Mouse (Mus musculus) liver, postnatal 0 days (tissue): ENCODE results near the gene Prorsd1. TPM values are rescaled to one million over a fixed set of nuclear protein-coding genes. Genes with fewer than 3 reads are reported as not detected.

Experiments
- ATAC-seq: fragments of 200-750 bp; cut with Nextera tagmentation; 2 replicates; pipeline ENCODE4 v1.8.0; 2017; ENCODE audit warnings: mild to moderate bottlenecking, moderate library complexity
- DNase-seq: peaks from one replicate; pipeline ENCODE4 v3.0.0-alpha.2; 2016
- H3K27ac ChIP-seq: fragments of 300-500 bp; sonication (generic); 2 replicates; pipeline ENCODE4 v1.5.1; 2014; ENCODE audit warnings: antibody characterized with exemption, moderate library complexity, mild to moderate bottlenecking, low read depth
- H3K27me3 ChIP-seq: fragments of 300-500 bp; sonication (generic); 2 replicates; pipeline ENCODE4 v1.6.1; 2014; ENCODE audit warnings: low read length, control low read depth, mixed read lengths; ENCODE audit not compliant: insufficient read depth
- H3K36me3 ChIP-seq: fragments of 300-500 bp; sonication (generic); replicated peaks from 2 replicates; pipeline ENCODE4 v1.6.1; 2014; ENCODE audit warnings: mild to moderate bottlenecking, control low read depth, low read length, moderate library complexity, mixed read lengths; ENCODE audit not compliant: insufficient read depth
- H3K4me1 ChIP-seq: fragments of 300-500 bp; sonication (generic); 2 replicates; pipeline ENCODE4 v1.6.1; 2014; ENCODE audit warnings: antibody characterized with exemption, mild to moderate bottlenecking, control low read depth; ENCODE audit not compliant: insufficient read depth
- H3K4me2 ChIP-seq: fragments of 300-500 bp; sonication (generic); 2 replicates; pipeline ENCODE4 v1.6.1; 2014; ENCODE audit warnings: low read depth, mild to moderate bottlenecking, low read length, moderate library complexity, mixed read lengths
- H3K4me3 ChIP-seq: fragments of 300-500 bp; sonication (generic); 2 replicates; pipeline ENCODE4 v1.5.1; 2014; ENCODE audit warnings: low read depth, low read length
- H3K9ac ChIP-seq: fragments of 300-500 bp; sonication (generic); replicated peaks from 2 replicates; pipeline ENCODE4 v1.6.1; 2014; ENCODE audit warnings: mild to moderate bottlenecking, moderate library complexity
- H3K9me3 ChIP-seq: fragments of 300-500 bp; sonication (generic); 2 replicates; pipeline ENCODE4 v1.6.1; 2016; ENCODE audit warnings: mild to moderate bottlenecking, control low read depth, low read length, mixed read lengths
- CTCF ChIP-seq: sonication (generic); IDR thresholded peaks from 2 replicates; pipeline ENCODE4 v1.5.1; 2016; ENCODE audit warnings: antibody characterized with exemption, low read depth
- EP300 ChIP-seq: IDR thresholded peaks from 2 replicates; pipeline ENCODE4 v1.6.1; 2016; ENCODE audit warnings: antibody characterized with exemption, low read depth, mild to moderate bottlenecking
- WGBS: fragments of 180-500 bp; shearing (Covaris S2); extraction: QIAGEN DNeasy Blood & Tissue Kit; methylation state at CpG from one replicate; pipeline ENCODE4 v1.1.7; 2014; ENCODE audit not compliant: insufficient replicate concordance; 5-methylcytosine and 5-hydroxymethylcytosine counted together
- polyA plus RNA-seq: library from polyadenylated mRNA; unstranded; fragments of >200 nt; fragmentation: Nextera tagmentation; extraction: Ambion mirVana; gene quantifications from 2 replicates; pipeline ENCODE4 v1.2.1, GENCODE M21; 2015

Prorsd1 gene
- polyA plus RNA-seq, 1 experiment from 2014 or later: 19.4 TPM

GRCm38 (mm10) chr11:29538201-29538600, 23.4 kb upstream of the Prorsd1 start:
- Histone ChIP-seq H3K27me3 (no peaks in the 10 kb centered on the region), H3K4me3 (no peak overlapping the region), H3K27ac (no peak overlapping the region), H3K4me2 (no peak overlapping the region), H3K9me3 (no peaks in the 10 kb centered on the region), H3K4me1 (no peaks in the 10 kb centered on the region), H3K36me3 (peaks cover 49% of the 10 kb centered on the region), H3K9ac (no peak overlapping the region)
- ATAC-seq (no peak), DNase-seq (no peak)
- TF ChIP-seq EP300 (no peak), CTCF (no peak)
- 88% methylated on average over 1 of the region's 1 CpGs for WGBS

- DNase-seq (peak; percentile 85), ATAC-seq (peak; percentile 97)
- TF ChIP-seq EP300 (peak; percentile 21; the same call in 1 of the 2 replicates), CTCF (peak; percentile 28)
- Histone ChIP-seq H3K9me3 (no peaks in the 10 kb centered on the region), H3K9ac (peak within 1 kb of the TSS; percentile 81), H3K27me3 (no peaks in the 10 kb centered on the region), H3K4me2 (peak within 1 kb of the TSS; percentile 76), H3K36me3 (peaks cover 6% of the 10 kb centered on the region), H3K27ac (peak within 1 kb of the TSS; percentile 77), H3K4me1 (peaks cover 9% of the 10 kb centered on the region), H3K4me3 (peak within 1 kb of the TSS; percentile 71)
- 2% methylated on average over 47 of the region's 47 CpGs for WGBS
These were observed 11.4 kb upstream of the Prorsd1 start, which contains the start of gene Mtif2 for GRCm38 (mm10) chr11:29525988-29526794. Gene Mtif2, plus strand, starts transcription at chr11:29526408.

- Histone ChIP-seq H3K9ac (peak overlapping the region; percentile 75), H3K4me1 (0 out of 2 replicates have a peak, but pooled peaks cover 3% of the 10 kb centered on the region), H3K27me3 (no peaks in the 10 kb centered on the region), H3K36me3 (peaks cover 12% of the 10 kb centered on the region; the same call in 1 of the 2 replicates), H3K4me2 (peak overlapping the region; percentile 70), H3K27ac (peak overlapping the region; percentile 85), H3K9me3 (0 out of 2 replicates have a peak, but pooled peaks cover 2% of the 10 kb centered on the region), H3K4me3 (peak overlapping the region; percentile 69)
- no peak for DNase-seq
- TF ChIP-seq CTCF (no peak), EP300 (no peak)
- peak; percentile 18 for ATAC-seq
- 5% methylated on average over 10 of the region's 10 CpGs for WGBS
These were observed 530 bp downstream of the Prorsd1 start for GRCm38 (mm10) chr11:29514325-29514681.

- Histone ChIP-seq H3K36me3 (peaks cover 12% of the 10 kb centered on the region; the same call in 1 of the 2 replicates), H3K4me3 (no peak overlapping the region), H3K27ac (no peak overlapping the region), H3K27me3 (no peaks in the 10 kb centered on the region), H3K9me3 (no peaks in the 10 kb centered on the region), H3K9ac (no peak overlapping the region), H3K4me1 (0 out of 2 replicates have a peak, but pooled peaks cover 3% of the 10 kb centered on the region), H3K4me2 (0 out of 2 replicates have a peak overlapping the region, but pooled peaks have one; percentile 70)
- TF ChIP-seq EP300 (no peak), CTCF (no peak)
- ATAC-seq (no peak), DNase-seq (no peak)
- 77% methylated on average over 4 of the region's 4 CpGs for WGBS
These were observed 1.9 kb downstream of the Prorsd1 start for GRCm38 (mm10) chr11:29512818-29513535.

- H3K4me1 ChIP-seq: 0 out of 2 replicates have a peak, but pooled peaks cover 3% of the 10 kb centered on the region
- no peak overlapping the region for H3K27ac ChIP-seq
- no peaks in the 10 kb centered on the region for H3K27me3 ChIP-seq
- ATAC-seq: no peak
- H3K9ac ChIP-seq: no peak overlapping the region
- H3K36me3 ChIP-seq: peaks cover 12% of the 10 kb centered on the region
- no peak overlapping the region for H3K4me3 ChIP-seq
- H3K9me3 ChIP-seq: no peaks in the 10 kb centered on the region
- TF ChIP-seq CTCF (no peak), EP300 (no peak)
- WGBS: 97% methylated on average over 1 of the region's 1 CpGs
- no peak for DNase-seq
- H3K4me2 ChIP-seq: no peak overlapping the region
These were observed 5.4 kb downstream of the Prorsd1 start for GRCm38 (mm10) chr11:29509421-29509820.
